Mouse (Mus musculus) lung, embryonic 16.5 days (tissue): ENCODE data around the gene Cfl1. TPM values are rescaled to one million over a fixed set of nuclear protein-coding genes. Genes with fewer than 3 reads are reported as not detected.

Source experiments
- ATAC-seq: fragments of 200-750 bp; cut with Nextera tagmentation; 2 replicates; pipeline ENCODE4 v1.8.0; 2017; ENCODE audit warnings: low read depth, mild to moderate bottlenecking, moderate library complexity
- H3K27ac ChIP-seq: fragments of 300-500 bp; sonication (generic); 2 replicates; pipeline ENCODE4 v1.5.1; 2014; ENCODE audit warnings: mild to moderate bottlenecking, control low read depth, low read length
- H3K27me3 ChIP-seq: fragments of 300-500 bp; sonication (generic); 2 replicates; pipeline ENCODE4 v1.6.1; 2014; ENCODE audit warnings: low read depth, low read length, mixed read lengths; ENCODE audit not compliant: control insufficient read depth, insufficient read depth
- H3K36me3 ChIP-seq: fragments of 300-500 bp; sonication (generic); 2 replicates; pipeline ENCODE4 v1.6.1; 2014; ENCODE audit warnings: low read length; ENCODE audit not compliant: control insufficient read depth, insufficient read depth
- H3K4me1 ChIP-seq: fragments of 300-500 bp; sonication (generic); replicated peaks from 2 replicates; pipeline ENCODE4 v1.6.1; 2014; ENCODE audit warnings: low read length, mixed read lengths; ENCODE audit not compliant: control insufficient read depth, insufficient read depth
- H3K4me2 ChIP-seq: fragments of 300-500 bp; sonication (generic); 2 replicates; pipeline ENCODE4 v1.6.1; 2014; ENCODE audit warnings: low read depth, low read length, control low read depth
- H3K4me3 ChIP-seq: fragments of 300-500 bp; sonication (generic); 2 replicates; pipeline ENCODE4 v1.5.1; 2014; ENCODE audit warnings: mild to moderate bottlenecking, low read length, control low read depth
- H3K9ac ChIP-seq: fragments of 300-500 bp; sonication (generic); 2 replicates; pipeline ENCODE4 v1.6.1; 2014; ENCODE audit warnings: low read length, control low read depth
- H3K9me3 ChIP-seq: fragments of 300-500 bp; sonication (generic); 2 replicates; pipeline ENCODE4 v1.6.1; 2016; ENCODE audit warnings: low read length; ENCODE audit not compliant: control insufficient read depth
- WGBS: fragments of 180-500 bp; shearing (Covaris S2); extraction: QIAGEN DNeasy Blood & Tissue Kit; methylation state at CpG from one replicate; pipeline ENCODE4 v1.1.7; 2014; 5-methylcytosine and 5-hydroxymethylcytosine counted together
- polyA plus RNA-seq: library from polyadenylated mRNA; unstranded; fragments of >200 nt; fragmentation: Nextera tagmentation; extraction: Ambion mirVana; gene quantifications from 2 replicates; pipeline ENCODE4 v1.2.1, GENCODE M21; 2015

Gene Cfl1
- polyA plus RNA-seq, 1 experiment from 2014 or later = 2,793 TPM

- Histone ChIP-seq H3K4me2 (peak overlapping the region; percentile 97), H3K27ac (no peak overlapping the region), H3K36me3 (peaks cover 4% of the 10 kb centered on the region; the same call in 1 of the 2 replicates), H3K4me3 (peak overlapping the region; percentile 92), H3K4me1 (peaks cover 21% of the 10 kb centered on the region), H3K9me3 (no peaks in the 10 kb centered on the region), H3K27me3 (peaks cover 7% of the 10 kb centered on the region), H3K9ac (peak overlapping the region; percentile 92)
- no peak for ATAC-seq
- WGBS = 85% methylated on average over 12 of the region's 12 CpGs
Measured at GRCm38 (mm10) chr19:5455037-5455436, 35.2 kb upstream of the Cfl1 start.

GRCm38 (mm10) chr19:5455568-5455967 lies 34.7 kb upstream of the Cfl1 start:
- WGBS = 55% methylated on average over 8 of the region's 8 CpGs
- H3K9me3 ChIP-seq = no peaks in the 10 kb centered on the region
- H3K9ac ChIP-seq = peak overlapping the region; percentile 92
- H3K27me3 ChIP-seq = peaks cover 3% of the 10 kb centered on the region; the same call in 1 of the 2 replicates
- H3K4me3 ChIP-seq = peak overlapping the region; percentile 92
- peak overlapping the region; percentile 97 for H3K4me2 ChIP-seq
- ATAC-seq = no peak
- peaks cover 4% of the 10 kb centered on the region; the same call in 1 of the 2 replicates for H3K36me3 ChIP-seq
- H3K27ac ChIP-seq = peak overlapping the region; percentile 56
- H3K4me1 ChIP-seq = peaks cover 24% of the 10 kb centered on the region

- Histone ChIP-seq H3K9me3 (no peaks in the 10 kb centered on the region), H3K4me3 (peak overlapping the region; percentile 92), H3K27ac (peak overlapping the region; percentile 95), H3K9ac (peak overlapping the region; percentile 92), H3K4me1 (peaks cover 29% of the 10 kb centered on the region), H3K4me2 (peak overlapping the region; percentile 97), H3K36me3 (peaks cover 4% of the 10 kb centered on the region; the same call in 1 of the 2 replicates), H3K27me3 (0 out of 2 replicates have a peak, but pooled peaks cover 3% of the 10 kb centered on the region)
- 2% methylated on average over 26 of the region's 26 CpGs for WGBS
- ATAC-seq = peak; percentile 6; the same call in 1 of the 2 replicates
Measured at GRCm38 (mm10) chr19:5456241-5456921, 33.9 kb upstream of the Cfl1 start.

GRCm38 (mm10) chr19:5456922-5457745 lies 33.1 kb upstream of the Cfl1 start:
- under 1% methylated on average over 70 of the region's 70 CpGs for WGBS
- Histone ChIP-seq H3K4me1 (peaks cover 31% of the 10 kb centered on the region), H3K9me3 (no peaks in the 10 kb centered on the region), H3K36me3 (peaks cover 4% of the 10 kb centered on the region; the same call in 1 of the 2 replicates), H3K27me3 (0 out of 2 replicates have a peak, but pooled peaks cover 3% of the 10 kb centered on the region), H3K4me2 (peak overlapping the region; percentile 97), H3K9ac (peak overlapping the region; percentile 92), H3K4me3 (peak overlapping the region; percentile 92), H3K27ac (peak overlapping the region; percentile 95)
- peak; percentile 93 for ATAC-seq

- peak within 1 kb of the TSS; percentile 92 for H3K4me3 ChIP-seq
- H3K27ac ChIP-seq = peak within 1 kb of the TSS; percentile 95
- 10% methylated on average over 14 of the region's 14 CpGs for WGBS
- H3K27me3 ChIP-seq = 0 out of 2 replicates have a peak, but pooled peaks cover 3% of the 10 kb centered on the region
- ATAC-seq = peak; percentile 10; the same call in 1 of the 2 replicates
- peak within 1 kb of the TSS; percentile 92 for H3K9ac ChIP-seq
- peaks cover 31% of the 10 kb centered on the region for H3K4me1 ChIP-seq
- no peaks in the 10 kb centered on the region for H3K9me3 ChIP-seq
- H3K36me3 ChIP-seq = peaks cover 4% of the 10 kb centered on the region; the same call in 1 of the 2 replicates
- H3K4me2 ChIP-seq = peak within 1 kb of the TSS; percentile 97
Measured at GRCm38 (mm10) chr19:5457746-5458442, 32.4 kb upstream of the Cfl1 start, which contains the start of gene Ccdc85b. TSS of gene Ccdc85b (minus strand) at chr19:5457894.

- H3K9me3 ChIP-seq = no peaks in the 10 kb centered on the region
- peaks cover 36% of the 10 kb centered on the region for H3K4me1 ChIP-seq
- H3K4me3 ChIP-seq = no peak overlapping the region
- WGBS = 64% methylated on average over 7 of the region's 7 CpGs
- no peak for ATAC-seq
- peaks cover 7% of the 10 kb centered on the region for H3K36me3 ChIP-seq
- no peak overlapping the region for H3K9ac ChIP-seq
- no peak overlapping the region for H3K27ac ChIP-seq
- H3K4me2 ChIP-seq = no peak overlapping the region
- 0 out of 2 replicates have a peak, but pooled peaks cover 3% of the 10 kb centered on the region for H3K27me3 ChIP-seq
Measured at GRCm38 (mm10) chr19:5459019-5459418, 31.2 kb upstream of the Cfl1 start.

- Histone ChIP-seq H3K4me2 (peak overlapping the region; percentile 90), H3K9ac (peak overlapping the region; percentile 84), H3K27me3 (0 out of 2 replicates have a peak, but pooled peaks cover 3% of the 10 kb centered on the region), H3K27ac (peak overlapping the region; percentile 18; the same call in 1 of the 2 replicates), H3K36me3 (peaks cover 6% of the 10 kb centered on the region; the same call in 1 of the 2 replicates), H3K4me3 (peak overlapping the region; percentile 90), H3K9me3 (no peaks in the 10 kb centered on the region), H3K4me1 (peaks cover 41% of the 10 kb centered on the region)
- no peak for ATAC-seq
- 13% methylated on average over 3 of the region's 3 CpGs for WGBS
Measured at GRCm38 (mm10) chr19:5459896-5460295, 30.4 kb upstream of the Cfl1 start.

GRCm38 (mm10) chr19:5460465-5460911 lies 29.8 kb upstream of the Cfl1 start, which contains the start of gene Fibp:
TSS of gene Fibp (plus strand) at chr19:5460615.
- ATAC-seq = peak; percentile 48
- peaks cover 36% of the 10 kb centered on the region for H3K4me1 ChIP-seq
- peak within 1 kb of the TSS; percentile 90 for H3K4me3 ChIP-seq
- H3K9me3 ChIP-seq = no peaks in the 10 kb centered on the region
- peak within 1 kb of the TSS; percentile 90 for H3K4me2 ChIP-seq
- under 1% methylated on average over 32 of the region's 32 CpGs for WGBS
- peak within 1 kb of the TSS; percentile 77 for H3K27ac ChIP-seq
- peaks cover 11% of the 10 kb centered on the region for H3K36me3 ChIP-seq
- 0 out of 2 replicates have a peak, but pooled peaks cover 3% of the 10 kb centered on the region for H3K27me3 ChIP-seq
- H3K9ac ChIP-seq = peak within 1 kb of the TSS; percentile 84
